Mouse (Mus musculus): ENCODE measurements at regions not wholly inside any gene's neighbourhood (a gene's known extent, or its start where the extent isn't known, plus 50 kb on each side); places are given as distances from the start of the nearest gene placed in this dataset.

GRCm38 (mm10) chr8:12489194-12489593 lies 83.6 kb upstream of the Spaca7 start:
- WGBS, result 83% methylated on average over 5 of the region's 5 CpGs
- Histone ChIP-seq H3K36me3 (ENCODE audit: insufficient read depth, low read length) (no peaks in the 10 kb centered on the region), H3K4me1 (ENCODE audit: insufficient read depth, low read depth, low read length) (no peaks in the 10 kb centered on the region), H3K27me3 (replicated peaks; ENCODE audit: insufficient read depth, low read length) (no peaks in the 10 kb centered on the region), H3K9me3 (ENCODE audit: low read length) (no peaks in the 10 kb centered on the region), H3K4me2 (replicated peaks; ENCODE audit: low read depth, low read length) (no peak overlapping the region), H3K9ac (replicated peaks; ENCODE audit: low read depth) (no peak overlapping the region), H3K27ac (ENCODE audit: low read length) (no peak overlapping the region), H3K4me3 (ENCODE audit: low read depth, low read length) (no peak overlapping the region)
- TF ChIP-seq CTCF (IDR thresholded peaks at IDR 0.05), result no peak
- TF ChIP-seq EP300 (IDR thresholded peaks at IDR 0.05), result no peak
- ATAC-seq (no peak), DNase-seq (ENCODE audit: low spot score) (no peak)

GRCm38 (mm10) chr8:12491472-12491871 lies 81.4 kb upstream of the Spaca7 start:
- H3K4me3 ChIP-seq (ENCODE audit: low read depth, low read length), result no peak overlapping the region
- H3K4me1 ChIP-seq (ENCODE audit: insufficient read depth, low read depth, low read length), result no peaks in the 10 kb centered on the region
- no peak overlapping the region for H3K27ac ChIP-seq (ENCODE audit: low read length)
- no peaks in the 10 kb centered on the region for H3K36me3 ChIP-seq (ENCODE audit: insufficient read depth, low read length)
- no peaks in the 10 kb centered on the region for H3K27me3 ChIP-seq (replicated peaks; ENCODE audit: insufficient read depth, low read length)
- DNase-seq (ENCODE audit: low spot score) (no peak), ATAC-seq (no peak)
- WGBS, result 39% methylated on average over 6 of the region's 6 CpGs
- H3K4me2 ChIP-seq (replicated peaks; ENCODE audit: low read depth, low read length), result no peak overlapping the region
- H3K9ac ChIP-seq (replicated peaks; ENCODE audit: low read depth), result no peak overlapping the region
- TF ChIP-seq CTCF (IDR thresholded peaks at IDR 0.05), result no peak
- no peak for TF ChIP-seq EP300 (IDR thresholded peaks at IDR 0.05)
- no peaks in the 10 kb centered on the region for H3K9me3 ChIP-seq (ENCODE audit: low read length)

- no peak for ATAC-seq
Observed at GRCm38 (mm10) chr8:12492461-12492860, 80.4 kb upstream of the Spaca7 start.

GRCm38 (mm10) chr8:12494559-12494958 lies 78.3 kb upstream of the Spaca7 start:
- peaks cover 2% of the 10 kb centered on the region; the same call in 1 of the 2 replicates for H3K27me3 ChIP-seq (replicated peaks; ENCODE audit: insufficient read depth, low read length)
- WGBS, result 49% methylated on average over 9 of the region's 9 CpGs
- H3K36me3 ChIP-seq (ENCODE audit: insufficient read depth, low read length), result no peaks in the 10 kb centered on the region
- ATAC-seq, result no peak
- no peak overlapping the region for H3K4me2 ChIP-seq (replicated peaks; ENCODE audit: low read depth, low read length)
- no peak for DNase-seq (ENCODE audit: low spot score)
- H3K4me3 ChIP-seq (ENCODE audit: low read depth, low read length), result no peak overlapping the region
- H3K4me1 ChIP-seq (ENCODE audit: insufficient read depth, low read depth, low read length), result no peaks in the 10 kb centered on the region
- TF ChIP-seq EP300 (IDR thresholded peaks at IDR 0.05) (no peak), CTCF (IDR thresholded peaks at IDR 0.05) (no peak)
- no peaks in the 10 kb centered on the region for H3K9me3 ChIP-seq (ENCODE audit: low read length)
- no peak overlapping the region for H3K9ac ChIP-seq (replicated peaks; ENCODE audit: low read depth)
- no peak overlapping the region for H3K27ac ChIP-seq (ENCODE audit: low read length)

More at GRCm38 (mm10) chr8:12492461-12492860, 80.4 kb upstream of the Spaca7 start:
- 60% methylated on average over 2 of the region's 2 CpGs for WGBS
- no peak for DNase-seq (ENCODE audit: low spot score)
- no peaks in the 10 kb centered on the region for H3K36me3 ChIP-seq (ENCODE audit: insufficient read depth, low read length)
- no peak overlapping the region for H3K4me3 ChIP-seq (ENCODE audit: low read depth, low read length)
- no peak overlapping the region for H3K4me2 ChIP-seq (replicated peaks; ENCODE audit: low read depth, low read length)
- no peak overlapping the region for H3K9ac ChIP-seq (replicated peaks; ENCODE audit: low read depth)
- H3K4me1 ChIP-seq (ENCODE audit: insufficient read depth, low read depth, low read length), result no peaks in the 10 kb centered on the region
- H3K9me3 ChIP-seq (ENCODE audit: low read length), result no peaks in the 10 kb centered on the region
- no peaks in the 10 kb centered on the region for H3K27me3 ChIP-seq (replicated peaks; ENCODE audit: insufficient read depth, low read length)
- H3K27ac ChIP-seq (ENCODE audit: low read length), result no peak overlapping the region
- TF ChIP-seq EP300 (IDR thresholded peaks at IDR 0.05), result no peak
- TF ChIP-seq CTCF (IDR thresholded peaks at IDR 0.05), result no peak

- Histone ChIP-seq H3K36me3 (ENCODE audit: insufficient read depth, low read length) (no peaks in the 10 kb centered on the region), H3K4me1 (ENCODE audit: insufficient read depth, low read depth, low read length) (no peaks in the 10 kb centered on the region), H3K9ac (replicated peaks; ENCODE audit: low read depth) (no peak overlapping the region), H3K9me3 (ENCODE audit: low read length) (no peaks in the 10 kb centered on the region), H3K4me3 (ENCODE audit: low read depth, low read length) (no peak overlapping the region), H3K27me3 (replicated peaks; ENCODE audit: insufficient read depth, low read length) (peaks cover 21% of the 10 kb centered on the region), H3K4me2 (replicated peaks; ENCODE audit: low read depth, low read length) (no peak overlapping the region), H3K27ac (ENCODE audit: low read length) (no peak overlapping the region)
- WGBS, result 9% methylated on average over 5 of the region's 6 CpGs
- TF ChIP-seq EP300 (IDR thresholded peaks at IDR 0.05) (no peak), CTCF (IDR thresholded peaks at IDR 0.05) (no peak)
- ATAC-seq (no peak), DNase-seq (ENCODE audit: low spot score) (no peak)
Observed at GRCm38 (mm10) chr8:12497420-12497819, 75.4 kb upstream of the Spaca7 start.

GRCm38 (mm10) chr8:12499658-12500057 lies 73.2 kb upstream of the Spaca7 start:
- Histone ChIP-seq H3K4me2 (replicated peaks; ENCODE audit: low read depth, low read length) (no peak overlapping the region), H3K27ac (ENCODE audit: low read length) (no peak overlapping the region), H3K27me3 (replicated peaks; ENCODE audit: insufficient read depth, low read length) (peaks cover 36% of the 10 kb centered on the region), H3K36me3 (ENCODE audit: insufficient read depth, low read length) (no peaks in the 10 kb centered on the region), H3K4me3 (ENCODE audit: low read depth, low read length) (no peak overlapping the region), H3K9ac (replicated peaks; ENCODE audit: low read depth) (no peak overlapping the region), H3K9me3 (ENCODE audit: low read length) (no peaks in the 10 kb centered on the region), H3K4me1 (ENCODE audit: insufficient read depth, low read depth, low read length) (no peaks in the 10 kb centered on the region)
- DNase-seq (ENCODE audit: low spot score) (no peak), ATAC-seq (no peak)
- no peak for TF ChIP-seq EP300 (IDR thresholded peaks at IDR 0.05)
- TF ChIP-seq CTCF (IDR thresholded peaks at IDR 0.05), result no peak
- 12% methylated on average over 5 of the region's 5 CpGs for WGBS

- no peaks in the 10 kb centered on the region for H3K4me1 ChIP-seq (ENCODE audit: insufficient read depth, low read depth, low read length)
- no peak for TF ChIP-seq EP300 (IDR thresholded peaks at IDR 0.05)
- no peak for TF ChIP-seq CTCF (IDR thresholded peaks at IDR 0.05)
- no peak for DNase-seq (ENCODE audit: low spot score)
Observed at GRCm38 (mm10) chr8:12500291-12500690, 72.5 kb upstream of the Spaca7 start.

More at GRCm38 (mm10) chr8:12500291-12500690, 72.5 kb upstream of the Spaca7 start:
- H3K9ac ChIP-seq (replicated peaks; ENCODE audit: low read depth), result no peak overlapping the region
- no peak overlapping the region for H3K4me2 ChIP-seq (replicated peaks; ENCODE audit: low read depth, low read length)
- H3K27ac ChIP-seq (ENCODE audit: low read length), result no peak overlapping the region
- no peak for ATAC-seq
- H3K36me3 ChIP-seq (ENCODE audit: insufficient read depth, low read length), result no peaks in the 10 kb centered on the region
- 53% methylated on average over 3 of the region's 3 CpGs for WGBS
- H3K9me3 ChIP-seq (ENCODE audit: low read length), result no peaks in the 10 kb centered on the region
- H3K4me3 ChIP-seq (ENCODE audit: low read depth, low read length), result no peak overlapping the region
- H3K27me3 ChIP-seq (replicated peaks; ENCODE audit: insufficient read depth, low read length), result peaks cover 42% of the 10 kb centered on the region
